Mouse (Mus musculus) lung, postnatal 10 days (tissue): ENCODE data around the gene Fignl1.
A peak's percentile ranks its signal among the peaks of the same experiment; 100 is the strongest.

Source experiments
- DNase-seq: peaks from one replicate; pipeline ENCODE4 v3.0.0; 2021

The Fignl1 gene

DNA sequence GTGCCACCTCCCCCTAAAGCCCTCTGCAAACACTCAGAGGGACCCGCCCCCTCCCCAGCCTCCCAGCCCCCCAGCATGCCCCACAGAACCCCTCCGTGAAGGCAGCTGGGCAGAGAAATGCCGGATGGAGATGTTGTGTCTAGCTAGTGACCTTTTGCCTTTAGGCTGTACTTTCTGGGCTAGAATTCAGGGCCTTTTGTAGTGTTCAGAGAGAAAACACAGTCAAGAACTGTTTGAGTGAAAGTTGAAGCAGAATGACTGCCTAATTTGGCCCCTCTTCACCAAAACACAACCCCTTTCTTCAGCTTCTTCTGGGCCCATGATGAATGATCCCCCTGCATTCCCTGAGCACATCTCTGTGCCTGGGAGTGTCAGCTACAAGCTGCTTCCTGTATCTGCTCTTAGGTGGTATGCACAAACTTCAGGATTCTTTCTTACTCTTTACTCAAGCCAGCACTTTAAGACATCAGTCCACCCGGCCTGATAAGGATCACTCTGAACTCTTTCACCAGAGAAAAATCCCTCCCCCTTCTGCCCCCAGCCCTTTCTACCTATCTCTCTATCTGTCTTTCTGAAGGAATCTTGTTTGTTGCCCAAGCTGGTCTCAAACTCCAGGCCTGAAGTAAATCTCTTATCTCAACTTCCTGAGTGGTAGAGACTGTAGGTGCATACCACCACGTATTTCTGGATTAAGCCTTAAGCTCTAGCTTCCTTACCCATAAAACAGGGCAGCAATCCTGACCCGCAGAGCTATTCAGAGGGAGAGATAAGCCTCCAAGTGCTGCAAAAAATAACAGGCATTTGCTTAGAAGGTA, 23.4 kb upstream of the Fignl1 start:
- peak; percentile 54 for DNase-seq

DNA sequence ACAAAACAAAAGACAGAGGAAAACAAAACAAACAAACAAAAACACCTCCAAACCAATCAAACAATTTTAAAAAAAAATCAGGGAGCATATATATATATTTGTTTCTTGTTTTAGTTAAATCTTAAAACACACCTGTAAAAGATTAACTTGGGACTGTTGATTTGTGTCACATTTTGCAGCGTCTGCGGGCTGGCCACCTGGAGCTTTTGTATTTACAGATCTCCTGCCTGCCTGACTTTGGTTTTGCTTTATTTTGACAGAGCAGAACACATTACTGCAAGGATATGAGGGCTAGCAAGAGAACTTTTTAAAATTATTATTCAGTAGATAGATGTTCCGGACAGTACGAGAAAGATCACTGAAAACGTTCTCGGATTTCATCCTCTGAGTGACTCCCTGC, 22.8 kb upstream of the Fignl1 start:
- DNase-seq: no peak

DNA sequence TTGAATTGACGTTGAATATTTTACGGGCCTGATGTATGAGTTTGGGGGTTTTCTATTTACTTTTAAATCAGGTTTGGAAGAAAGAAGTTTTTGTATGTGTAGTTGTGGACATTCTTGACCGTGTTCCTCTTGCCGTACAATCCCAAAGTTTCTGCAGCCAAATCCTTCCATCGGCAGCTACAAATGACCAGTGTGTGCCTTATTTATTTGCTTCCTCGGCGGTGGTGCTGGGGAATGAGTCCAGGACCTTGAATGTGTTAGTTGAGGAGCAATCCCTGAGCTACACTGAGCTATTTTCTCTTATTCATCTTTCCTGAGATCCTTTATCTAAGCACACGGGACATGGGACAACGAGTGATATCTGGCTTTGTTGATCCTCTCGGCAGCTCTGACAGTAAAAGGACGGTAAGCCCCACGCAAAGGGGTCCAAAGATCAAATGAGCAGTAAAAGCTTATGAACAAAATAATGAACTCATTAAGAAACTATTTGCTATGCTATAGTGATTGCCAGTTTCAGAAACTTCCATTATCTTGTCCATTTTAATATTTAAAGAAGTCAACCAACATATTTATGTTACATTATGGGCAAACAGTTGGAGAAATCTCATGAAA, 22.2 kb upstream of the Fignl1 start:
- DNase-seq: no peak

DNA sequence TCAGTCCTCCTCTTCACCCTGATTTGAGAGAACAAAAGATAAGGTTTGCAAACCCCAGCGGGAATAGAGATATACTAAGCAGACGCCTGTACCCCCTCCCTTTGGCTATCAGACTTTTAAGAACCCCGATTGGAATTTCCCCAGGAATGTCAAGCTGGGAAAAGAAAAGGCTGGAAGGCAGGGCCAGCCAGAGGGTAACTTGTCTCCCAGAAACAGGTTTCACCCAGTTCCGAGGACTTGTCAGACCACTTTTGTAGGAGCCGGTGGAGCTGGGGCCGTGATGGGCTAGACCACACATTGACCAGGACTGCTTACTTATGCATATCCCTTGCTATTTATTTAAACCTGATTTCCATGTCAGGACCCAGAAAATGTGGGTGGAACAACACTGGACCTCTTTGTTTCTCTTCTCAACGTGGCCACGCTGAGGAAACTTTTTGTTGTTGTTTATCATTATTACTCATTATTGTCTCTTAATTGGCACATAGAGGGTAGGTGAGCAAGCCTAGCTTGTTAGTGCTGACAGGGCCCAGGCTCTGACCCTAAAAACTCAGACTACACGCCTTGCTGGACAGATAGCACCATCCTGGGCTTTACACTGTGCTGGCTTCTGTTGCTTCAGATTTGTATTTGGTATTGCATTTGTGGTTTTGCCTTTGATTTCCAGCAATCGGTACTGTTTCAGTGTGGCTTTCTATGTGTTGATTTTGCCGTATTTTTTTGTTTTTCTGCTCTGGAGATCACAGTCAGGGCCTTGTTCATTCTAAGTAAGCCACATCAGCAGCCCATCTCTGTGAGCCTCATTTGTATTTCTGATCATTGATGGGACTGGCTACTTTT, 20.6 kb upstream of the Fignl1 start:
- peak; percentile 55 for DNase-seq

DNA sequence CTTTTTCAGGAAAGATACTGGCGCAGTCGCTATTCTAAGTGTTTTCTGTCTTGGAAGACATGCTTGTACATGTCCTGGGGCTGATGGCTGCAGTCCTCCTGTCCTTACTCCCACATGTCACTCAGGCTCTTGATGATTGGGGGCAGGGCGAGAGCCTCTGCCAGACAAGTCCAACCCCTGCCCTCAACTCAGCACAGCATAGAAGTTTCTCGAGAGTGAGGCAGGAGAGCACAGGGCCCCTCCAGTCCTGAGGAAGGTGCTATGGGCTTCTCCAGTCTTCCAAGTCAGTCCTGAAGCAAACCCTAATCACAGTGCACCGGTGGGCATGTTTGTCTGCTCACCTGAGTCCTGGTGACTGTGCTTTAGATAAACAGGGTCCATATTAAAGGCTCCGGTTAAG, 20.0 kb upstream of the Fignl1 start:
- no peak for DNase-seq

DNA sequence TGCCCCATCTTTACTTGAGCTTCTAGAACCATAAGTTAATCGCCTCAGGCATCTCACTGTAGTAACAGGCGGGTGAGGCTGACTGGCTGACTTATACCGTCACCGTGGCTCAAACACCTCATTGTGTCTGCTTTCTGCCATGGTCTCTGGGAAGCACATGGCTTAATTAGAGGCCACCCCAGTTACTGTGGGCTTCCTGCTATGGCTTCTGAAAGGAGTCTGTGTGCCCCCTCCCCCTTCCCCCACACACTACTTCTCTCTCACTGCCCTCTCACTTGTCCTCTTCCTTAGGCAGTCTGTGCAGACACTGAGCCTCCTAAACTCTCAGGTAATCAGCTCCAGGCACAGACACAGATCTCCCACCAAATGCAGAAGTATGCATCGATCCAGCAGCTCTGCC, 19.5 kb upstream of the Fignl1 start:
- DNase-seq: no peak

DNA sequence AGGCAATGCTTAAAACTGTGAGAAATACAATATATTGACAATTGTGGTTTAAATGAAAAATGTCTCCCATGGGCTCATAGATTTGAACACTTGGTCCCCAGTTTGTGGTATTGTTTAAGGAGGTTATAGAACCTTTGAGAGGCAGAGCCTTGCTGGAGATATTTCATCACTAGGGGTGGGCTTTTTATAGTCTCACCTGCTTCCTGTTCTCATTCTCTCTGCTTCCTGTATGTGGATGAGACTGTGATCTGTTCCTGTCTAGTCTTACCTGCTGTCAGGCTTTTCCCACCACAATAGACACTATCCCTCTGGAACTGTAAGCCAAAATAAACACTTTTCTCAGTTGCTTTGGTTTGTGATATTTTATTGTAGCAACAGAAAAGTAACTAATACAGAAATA, 17.7 kb upstream of the Fignl1 start:
- DNase-seq: no peak

DNA sequence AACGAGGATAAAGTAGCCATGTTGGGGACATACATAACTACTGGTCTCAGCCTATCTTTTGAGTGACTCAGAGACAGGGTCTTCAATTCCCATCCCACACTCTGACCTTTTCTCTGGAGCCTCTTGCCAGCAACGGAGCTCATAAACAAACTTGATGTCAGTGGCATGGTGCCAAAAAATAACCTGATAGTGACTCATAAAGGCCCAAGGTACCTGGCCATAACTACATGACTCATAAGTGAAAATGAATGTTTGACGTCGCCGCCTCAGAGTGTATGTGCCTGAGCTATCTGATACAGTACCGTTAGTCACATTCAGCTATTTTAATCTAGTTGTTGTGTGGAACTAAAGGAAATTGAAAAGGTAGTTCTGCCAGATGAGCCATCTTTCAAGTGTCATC, 16.9 kb upstream of the Fignl1 start:
- DNase-seq: no peak

DNA sequence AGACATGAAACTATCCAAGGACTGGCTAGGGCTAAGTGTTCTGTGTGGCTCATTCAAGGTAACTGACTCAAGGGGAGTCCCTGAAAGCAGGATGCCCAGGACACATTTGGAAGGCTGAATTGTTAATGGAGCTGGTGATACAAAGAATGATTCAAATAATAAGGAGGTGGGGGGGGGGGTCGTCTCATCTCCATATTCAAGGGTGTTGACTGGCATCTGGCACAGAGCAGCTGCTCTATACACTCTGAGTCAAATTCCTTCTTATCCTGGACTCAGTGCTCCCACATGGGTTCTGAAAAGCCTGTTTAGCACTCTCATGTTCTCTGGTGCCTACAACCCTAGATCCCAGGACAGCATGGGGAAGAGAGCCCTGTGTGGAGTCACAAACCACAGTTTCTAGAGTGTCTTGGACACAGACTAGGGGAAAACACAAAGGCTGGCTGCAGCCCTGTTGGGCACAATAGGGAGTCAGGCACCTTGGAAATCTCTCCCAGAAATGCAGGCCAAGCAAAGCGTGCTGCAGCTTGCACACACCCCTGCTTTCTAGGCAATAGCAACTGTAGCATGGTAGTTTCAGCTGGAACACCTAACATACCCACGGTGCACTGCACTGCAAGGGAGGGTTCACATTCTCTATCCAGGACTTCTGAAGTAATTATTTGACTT, 16.3 kb upstream of the Fignl1 start:
- no peak for DNase-seq

DNA sequence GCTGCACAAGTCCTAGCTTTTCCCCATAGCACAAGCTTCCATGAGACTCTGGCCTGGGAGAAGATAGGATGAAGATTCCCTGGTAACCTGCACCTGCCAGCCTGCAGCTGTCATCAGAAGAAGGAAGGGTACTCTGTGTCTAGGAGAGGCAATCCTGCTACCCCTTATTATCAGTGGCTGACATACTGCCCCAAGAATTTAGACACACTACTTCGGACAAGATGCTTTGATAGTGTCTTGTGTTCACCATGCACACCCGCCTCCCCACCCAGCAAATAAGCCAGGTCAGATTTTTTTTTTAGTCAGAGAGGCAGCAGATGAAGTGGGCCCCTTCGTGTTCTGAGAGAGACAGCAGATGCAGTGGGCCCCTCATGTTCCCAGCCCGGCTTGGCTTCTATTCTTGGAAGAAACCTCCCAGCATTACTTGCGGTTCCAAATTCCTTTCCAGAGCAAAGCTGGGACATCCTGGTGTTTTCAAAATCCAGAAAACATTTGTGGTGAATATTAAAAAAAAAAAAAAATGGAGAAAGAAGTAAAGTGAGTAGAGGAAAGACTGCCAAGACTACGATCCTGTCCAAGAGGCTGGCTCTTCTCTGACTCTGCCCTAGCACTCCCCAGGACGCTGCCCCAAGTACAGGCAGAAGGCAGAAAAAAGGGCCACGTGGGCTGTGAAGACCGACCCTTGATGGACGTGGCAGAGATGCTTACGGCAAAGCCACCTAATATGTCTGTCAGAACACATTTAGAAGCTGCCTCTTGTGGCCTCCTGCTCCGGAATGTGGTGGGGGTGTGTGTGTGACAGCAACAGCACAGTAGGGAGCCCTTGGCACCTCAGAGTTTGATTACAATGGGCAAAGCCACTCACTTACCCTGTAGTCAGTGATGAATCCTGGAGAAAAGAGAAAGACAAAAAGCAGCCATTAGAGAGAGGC, 15.5 kb upstream of the Fignl1 start:
- DNase-seq: peak; percentile 57

DNA sequence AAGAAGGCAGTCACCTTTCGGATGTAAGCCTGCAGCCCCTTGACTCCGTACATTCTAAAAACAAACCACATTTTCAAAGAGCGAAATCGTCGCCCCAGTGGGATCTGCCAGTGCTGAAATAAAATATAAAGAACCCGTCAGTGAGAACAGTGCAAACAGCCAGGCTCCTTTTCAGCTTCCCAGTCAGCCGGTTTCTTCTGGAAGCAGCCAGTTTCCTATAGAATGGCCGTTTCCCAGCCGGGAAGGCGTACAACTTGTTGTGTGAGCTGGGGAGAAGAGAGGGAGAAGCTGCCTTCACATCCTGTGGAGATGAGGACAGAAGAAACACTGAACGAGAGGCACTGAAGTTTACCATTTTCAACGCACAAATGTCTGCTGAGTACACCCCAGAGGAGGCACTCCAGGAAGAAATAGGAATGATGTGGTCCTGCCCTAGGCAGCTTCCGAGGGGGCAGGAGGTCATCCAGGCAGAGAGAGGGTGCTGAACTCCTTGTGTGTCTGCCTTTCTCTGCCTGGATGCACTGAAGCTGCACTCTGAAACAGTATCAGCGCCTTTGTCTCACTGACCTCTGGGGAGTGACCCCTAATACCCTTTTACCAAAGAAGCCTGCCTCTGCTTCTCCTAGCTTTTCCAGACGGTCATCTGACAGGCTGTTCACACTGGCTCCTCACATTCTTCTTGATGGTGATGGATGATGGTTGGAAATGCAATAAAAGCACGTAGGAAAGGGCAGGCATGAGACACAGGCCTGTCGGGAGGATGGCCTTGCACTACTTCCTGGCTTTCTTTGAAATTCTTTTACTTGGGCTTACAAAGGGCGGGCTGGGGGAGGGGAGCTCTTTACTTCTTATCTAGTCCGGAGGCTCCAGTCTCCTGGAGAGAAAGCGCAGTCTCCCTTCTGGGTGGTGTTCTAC, 13.7 kb upstream of the Fignl1 start:
- DNase-seq: no peak

DNA sequence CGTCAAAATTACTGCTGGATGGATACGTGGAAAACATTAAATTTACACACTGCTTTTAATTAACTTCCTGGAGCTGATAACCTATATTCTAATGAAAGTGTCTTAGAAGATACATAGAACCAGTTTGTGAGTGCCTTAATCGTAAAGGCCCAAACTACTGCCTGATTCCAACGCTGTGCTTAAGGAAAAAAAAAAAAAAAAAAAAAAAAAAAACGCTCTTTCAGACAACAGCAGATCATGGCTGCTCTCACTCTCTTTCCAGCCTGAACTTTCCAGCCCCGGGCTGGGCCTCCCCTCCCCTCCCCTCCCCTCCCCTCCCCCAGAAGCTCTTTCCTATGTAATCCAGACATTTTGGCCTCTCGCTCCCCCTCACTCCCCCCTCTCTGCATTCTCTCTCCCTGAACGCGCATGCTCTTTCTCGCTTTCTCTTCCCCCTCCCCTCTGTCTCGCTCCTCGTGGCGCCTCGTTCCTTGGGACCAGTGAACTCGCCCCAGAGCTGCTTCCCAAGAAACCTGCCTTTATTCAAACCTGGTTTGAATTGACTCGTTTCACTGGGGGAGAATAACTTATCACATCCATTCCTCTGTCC, 12.7 kb upstream of the Fignl1 start:
- peak; percentile 78 for DNase-seq

DNA sequence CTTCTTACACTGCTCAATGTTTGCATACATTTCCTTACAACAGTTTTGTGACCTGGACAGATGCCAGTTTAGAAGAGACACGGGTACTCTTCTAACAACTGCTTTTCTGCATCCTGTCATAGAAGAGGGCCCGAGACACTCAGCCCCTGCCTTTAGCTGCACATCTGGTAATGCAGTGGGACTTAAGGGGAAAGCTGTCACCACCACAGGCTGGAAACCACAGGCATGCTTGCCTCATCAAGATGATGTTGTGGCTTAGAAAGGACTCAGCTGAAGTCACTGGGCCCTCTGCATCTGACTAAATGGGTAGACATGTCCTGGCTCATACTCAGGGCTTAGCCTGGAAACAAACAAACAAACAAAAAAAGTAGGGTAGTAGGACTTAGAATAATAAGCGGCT, 12.0 kb upstream of the Fignl1 start:
- DNase-seq: peak; percentile 31

DNA sequence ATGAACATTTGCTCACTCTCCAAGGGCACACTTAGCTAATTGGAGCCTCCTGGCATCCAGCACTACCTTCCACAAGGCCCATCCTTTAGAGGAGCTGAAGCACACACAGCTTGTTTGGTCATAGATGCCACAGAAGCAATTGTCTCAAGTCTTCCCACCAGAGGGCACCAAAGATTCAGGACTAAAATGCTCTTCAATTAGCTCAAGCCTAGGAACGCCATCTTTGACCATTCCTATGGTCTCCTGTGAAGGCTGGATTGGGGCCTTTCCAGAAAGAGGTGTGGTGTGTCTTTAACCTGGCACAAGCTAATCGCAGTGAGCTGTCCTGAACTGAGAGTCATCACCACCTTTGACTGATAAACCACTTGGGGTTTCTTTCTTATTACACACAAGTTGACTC, 11.5 kb upstream of the Fignl1 start:
- peak; percentile 90 for DNase-seq

DNA sequence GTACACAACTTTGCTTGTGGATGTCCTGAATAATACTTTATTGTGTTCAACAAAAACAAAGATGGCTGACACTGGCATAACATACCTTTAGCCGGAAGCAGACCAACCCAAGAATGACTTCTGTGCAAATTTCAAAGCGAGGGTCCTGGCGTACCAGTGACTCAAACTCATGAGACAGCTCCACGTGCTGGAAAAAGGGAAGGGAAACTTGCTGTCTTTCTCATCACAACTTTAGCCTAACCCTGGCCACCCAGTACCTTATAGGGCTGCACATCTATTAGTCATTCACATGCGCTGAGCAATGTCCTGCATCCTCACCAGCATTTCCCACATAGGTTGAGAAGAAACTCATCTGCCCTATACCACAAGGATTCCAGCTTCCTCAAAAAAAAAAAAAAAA, 10.4 kb upstream of the Fignl1 start:
- DNase-seq: no peak

DNA sequence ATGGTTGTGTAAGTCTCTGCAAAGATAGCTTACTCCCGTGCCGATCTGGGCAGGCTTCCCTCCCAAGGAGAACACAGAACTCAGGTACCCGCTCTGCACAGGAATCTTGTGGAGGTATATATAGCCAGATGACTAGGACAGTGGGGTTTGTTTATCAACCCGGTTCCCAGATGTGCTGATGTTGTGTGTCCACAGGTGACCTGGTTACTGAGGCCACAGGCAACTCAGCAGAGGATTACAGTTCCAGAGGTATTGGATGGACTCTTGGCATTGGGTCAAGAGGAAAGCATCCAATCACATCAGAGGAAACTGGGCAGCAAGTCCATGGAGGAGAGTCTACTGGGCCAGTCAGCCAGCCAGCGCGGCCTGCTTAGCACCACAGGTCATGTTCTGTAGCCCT, 10.0 kb upstream of the Fignl1 start:
- no peak for DNase-seq

DNA sequence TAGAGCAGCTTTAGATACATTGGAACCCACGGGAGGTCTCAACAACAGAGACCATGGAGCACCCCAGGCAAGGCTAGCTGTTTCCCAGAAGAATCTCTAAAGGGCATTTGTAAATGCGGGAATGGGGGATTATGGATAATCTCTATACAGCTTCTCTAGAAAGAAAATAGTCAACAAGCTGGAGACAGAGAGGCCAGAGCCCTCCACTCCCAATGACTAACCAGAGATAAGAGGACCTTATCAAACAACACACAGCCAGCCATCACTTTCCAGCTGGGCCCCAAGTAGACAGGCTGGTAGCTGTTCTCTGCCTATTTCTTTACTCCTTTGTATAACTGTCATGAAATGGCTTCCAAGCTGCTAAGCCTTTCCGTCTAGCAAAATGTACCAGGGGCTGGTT, 7.0 kb upstream of the Fignl1 start:
- no peak for DNase-seq

DNA sequence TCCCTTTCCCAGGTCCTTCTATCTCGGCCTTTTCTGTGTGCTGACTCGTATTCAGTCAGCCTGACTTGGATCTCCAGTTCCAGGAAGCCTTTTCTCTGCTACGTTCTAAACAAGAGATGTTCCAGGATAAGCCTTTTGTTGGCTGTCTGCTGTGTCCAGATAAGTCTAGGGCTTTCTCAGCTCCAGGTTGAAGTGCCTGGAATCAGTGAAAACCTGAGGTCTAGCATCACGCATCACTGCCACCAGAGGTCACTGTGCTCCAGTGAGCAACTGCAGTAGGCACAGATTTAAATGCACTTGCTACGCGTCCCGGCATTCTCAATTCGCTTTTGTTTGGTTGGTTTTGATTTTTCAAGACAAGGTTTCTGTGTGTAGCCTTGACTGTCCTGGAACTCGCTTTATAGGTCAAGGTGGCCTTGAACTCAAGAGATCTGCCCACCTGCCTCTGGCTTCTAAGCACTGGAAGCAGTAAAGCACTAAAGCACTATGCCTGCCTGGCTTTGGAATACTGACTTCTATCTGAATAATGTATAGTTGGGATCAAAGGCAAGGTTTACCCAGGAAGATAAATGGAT, 3.2 kb upstream of the Fignl1 start:
- DNase-seq: peak; percentile 83

DNA sequence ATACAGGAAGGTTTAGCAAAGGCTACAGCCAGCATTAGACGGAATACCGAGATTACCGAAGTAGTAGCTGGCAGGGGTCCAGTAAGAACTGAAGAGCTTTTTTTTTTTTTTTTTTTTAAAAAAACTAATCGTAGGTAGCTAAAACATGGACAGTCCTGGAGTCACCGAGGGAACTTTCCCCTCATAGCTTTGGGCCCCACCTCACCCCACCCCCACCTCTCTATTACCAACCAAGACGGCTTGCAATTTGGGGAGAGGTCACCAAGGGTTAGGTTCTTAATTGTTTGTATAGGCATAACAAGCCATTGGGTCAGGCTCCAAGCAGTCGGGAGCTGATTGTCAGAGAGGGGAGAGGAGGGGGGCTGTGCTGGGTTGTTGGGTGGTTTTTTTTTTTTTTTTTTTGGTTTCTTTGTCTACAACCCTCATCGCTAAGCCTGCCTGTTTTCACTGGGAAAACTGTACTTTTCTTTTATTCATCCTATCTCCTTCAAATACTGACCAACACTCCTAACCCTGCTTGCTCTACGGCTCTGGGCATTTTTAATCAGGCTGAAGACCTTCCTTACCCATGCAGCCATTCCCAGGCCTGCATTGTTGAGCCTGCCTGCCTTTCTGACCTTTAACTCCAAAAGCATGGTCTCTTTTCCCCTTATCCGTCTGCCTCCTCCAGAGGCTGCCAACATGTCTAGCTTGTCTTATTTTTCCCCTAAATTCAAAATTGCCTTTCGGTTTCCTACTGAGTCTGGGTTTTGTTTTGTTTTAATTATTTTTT, 828 bp upstream of the Fignl1 start:
- DNase-seq: no peak
